Mouse (Mus musculus) kidney, embryonic 16.5 days (tissue): ENCODE measurements at regions not wholly inside any gene's neighbourhood (a gene's known extent, or its start where the extent isn't known, plus 50 kb on each side); places are given as distances from the start of the nearest gene placed in this dataset.

Experiments
- ATAC-seq: fragments of 200-750 bp; cut with Nextera tagmentation; 2 replicates; pipeline ENCODE4 v1.8.0; 2017; ENCODE audit warnings: moderate TSS enrichment; ENCODE audit not compliant: low FRiP score, low TSS enrichment
- H3K27ac ChIP-seq: fragments of 300-500 bp; sonication (generic); 2 replicates; pipeline ENCODE4 v1.5.1; 2014; ENCODE audit warnings: low read length
- H3K27me3 ChIP-seq: fragments of 300-500 bp; sonication (generic); 2 replicates; pipeline ENCODE4 v1.6.1; 2014; ENCODE audit warnings: low read length, control low read depth, mixed read lengths; ENCODE audit not compliant: insufficient read depth
- H3K36me3 ChIP-seq: fragments of 300-500 bp; sonication (generic); 2 replicates; pipeline ENCODE4 v1.6.1; 2014; ENCODE audit warnings: low read length, control low read depth, mixed read lengths; ENCODE audit not compliant: insufficient read depth
- H3K4me1 ChIP-seq: fragments of 300-500 bp; sonication (generic); 2 replicates; pipeline ENCODE4 v1.6.1; 2014; ENCODE audit warnings: low read length, control low read depth, mixed read lengths; ENCODE audit not compliant: insufficient read depth
- H3K4me2 ChIP-seq: fragments of 300-500 bp; sonication (generic); replicated peaks from 2 replicates; pipeline ENCODE4 v1.6.1; 2014; ENCODE audit warnings: low read depth, low read length
- H3K4me3 ChIP-seq: fragments of 300-500 bp; sonication (generic); 2 replicates; pipeline ENCODE4 v1.5.1; 2014; ENCODE audit warnings: mild to moderate bottlenecking, low read length
- H3K9ac ChIP-seq: fragments of 300-500 bp; sonication (generic); replicated peaks from 2 replicates; pipeline ENCODE4 v1.6.1; 2014; ENCODE audit warnings: low read length
- H3K9me3 ChIP-seq: fragments of 300-500 bp; sonication (generic); 2 replicates; pipeline ENCODE4 v1.6.1; 2016; ENCODE audit warnings: low read length, control low read depth
- WGBS: fragments of 180-500 bp; shearing (Covaris S2); extraction: QIAGEN DNeasy Blood & Tissue Kit; methylation state at CpG from one replicate; pipeline ENCODE4 v1.1.7; 2014; 5-methylcytosine and 5-hydroxymethylcytosine counted together

DNA sequence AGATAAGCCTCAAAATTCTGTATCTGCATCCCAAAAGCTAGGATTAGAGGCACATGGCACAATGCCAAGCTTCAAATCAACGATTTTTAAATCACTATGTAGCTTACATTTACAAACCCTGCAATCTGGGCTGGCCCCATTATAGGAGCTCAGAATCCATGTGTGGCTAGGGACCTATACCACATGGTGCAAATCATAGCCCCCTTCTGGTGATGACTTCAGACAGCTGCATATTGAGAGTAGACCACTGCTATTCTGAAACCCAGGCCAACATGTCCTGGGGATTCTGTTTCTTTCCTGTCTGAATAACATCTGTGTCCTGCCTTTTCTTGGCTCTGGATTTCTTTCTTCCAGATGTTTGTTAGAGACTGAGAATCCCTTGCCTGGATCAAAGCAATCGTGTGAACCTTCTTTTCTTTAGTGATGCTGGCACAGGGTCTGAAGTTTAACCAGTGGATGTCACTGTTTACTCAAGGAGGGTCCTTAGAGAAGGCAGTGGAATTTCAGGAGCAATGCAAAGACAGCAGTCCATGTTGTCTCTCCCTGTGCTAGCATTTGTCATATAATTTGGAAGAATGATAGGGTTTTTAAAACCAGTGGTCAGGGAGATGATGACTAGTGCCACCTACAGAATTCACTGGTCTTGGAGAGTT lies 171.7 kb upstream of the Ghitm start:
- no peaks in the 10 kb centered on the region for H3K36me3 ChIP-seq
- H3K4me3 ChIP-seq: no peak overlapping the region
- no peak overlapping the region for H3K4me2 ChIP-seq
- no peak overlapping the region for H3K9ac ChIP-seq
- no peak overlapping the region for H3K27ac ChIP-seq
- no peak for ATAC-seq
- H3K4me1 ChIP-seq: no peaks in the 10 kb centered on the region
- no peaks in the 10 kb centered on the region for H3K27me3 ChIP-seq
- 56% methylated on average over 2 of the region's 2 CpGs for WGBS
- no peaks in the 10 kb centered on the region for H3K9me3 ChIP-seq

DNA sequence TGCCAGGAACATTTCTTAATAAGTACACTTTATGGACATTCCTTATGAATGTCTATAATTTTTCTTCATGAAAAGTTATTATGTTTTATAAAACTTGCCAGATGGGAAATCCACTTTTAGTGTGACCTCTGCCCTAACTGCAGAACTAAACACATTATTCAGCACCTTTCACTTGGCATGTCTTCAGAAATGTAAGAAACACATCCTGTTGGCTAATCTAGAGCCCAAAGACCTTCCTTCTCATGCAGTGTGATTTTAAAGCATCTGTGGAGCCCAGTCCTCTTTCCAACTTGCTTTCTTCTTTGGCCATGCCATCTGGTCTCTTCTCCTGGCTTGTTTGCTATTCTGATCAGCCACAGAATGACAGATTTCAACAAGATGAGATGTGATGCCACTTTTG lies 163.6 kb upstream of the Ghitm start:
- no peaks in the 10 kb centered on the region for H3K36me3 ChIP-seq
- H3K4me2 ChIP-seq: no peak overlapping the region
- H3K27me3 ChIP-seq: no peaks in the 10 kb centered on the region
- no peak overlapping the region for H3K4me3 ChIP-seq
- ATAC-seq: no peak
- H3K9ac ChIP-seq: no peak overlapping the region
- H3K9me3 ChIP-seq: no peaks in the 10 kb centered on the region
- H3K4me1 ChIP-seq: no peaks in the 10 kb centered on the region
- H3K27ac ChIP-seq: no peak overlapping the region

DNA sequence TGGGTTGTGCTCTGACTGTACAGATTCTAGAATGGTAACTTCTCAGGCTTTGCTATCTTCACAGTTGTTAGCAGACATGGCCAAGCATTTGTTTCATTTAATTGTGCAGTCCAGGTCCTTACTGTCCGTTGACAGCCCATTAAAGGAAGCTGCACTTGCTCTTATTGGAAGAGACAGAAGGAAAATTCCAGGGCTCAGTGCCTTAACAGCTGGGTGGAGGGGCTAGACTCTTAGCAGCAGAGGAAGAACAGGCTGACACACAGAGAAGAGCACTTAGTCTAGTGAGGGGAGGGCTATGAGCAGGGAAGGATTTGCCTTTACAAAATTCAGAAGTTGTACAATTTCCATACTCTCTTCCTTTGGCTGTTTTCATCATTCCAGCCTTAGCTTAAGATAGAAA lies 161.5 kb upstream of the Ghitm start:
- 22% methylated on average over 1 of the region's 1 CpGs for WGBS
- Histone ChIP-seq H3K9ac (no peak overlapping the region), H3K9me3 (no peaks in the 10 kb centered on the region), H3K27me3 (no peaks in the 10 kb centered on the region), H3K4me2 (no peak overlapping the region), H3K36me3 (no peaks in the 10 kb centered on the region), H3K4me1 (no peaks in the 10 kb centered on the region), H3K27ac (no peak overlapping the region), H3K4me3 (no peak overlapping the region)
- no peak for ATAC-seq

GRCm38 (mm10) chr14:37292084-37292860 lies 157.2 kb upstream of the Ghitm start:
- H3K4me2 ChIP-seq: no peak overlapping the region
- no peaks in the 10 kb centered on the region for H3K4me1 ChIP-seq
- H3K9ac ChIP-seq: no peak overlapping the region
- ATAC-seq: no peak
- H3K27ac ChIP-seq: no peak overlapping the region
- H3K4me3 ChIP-seq: no peak overlapping the region
- no peaks in the 10 kb centered on the region for H3K9me3 ChIP-seq
- WGBS: 48% methylated on average over 4 of the region's 4 CpGs
- H3K36me3 ChIP-seq: no peaks in the 10 kb centered on the region
- no peaks in the 10 kb centered on the region for H3K27me3 ChIP-seq

GRCm38 (mm10) chr14:37284391-37284790 lies 149.3 kb upstream of the Ghitm start:
- H3K4me2 ChIP-seq: no peak overlapping the region
- no peaks in the 10 kb centered on the region for H3K9me3 ChIP-seq
- peak; percentile 46; the same call in 1 of the 2 replicates for ATAC-seq
- H3K4me1 ChIP-seq: no peaks in the 10 kb centered on the region
- H3K27me3 ChIP-seq: no peaks in the 10 kb centered on the region
- H3K27ac ChIP-seq: no peak overlapping the region
- no peak overlapping the region for H3K4me3 ChIP-seq
- H3K36me3 ChIP-seq: no peaks in the 10 kb centered on the region
- H3K9ac ChIP-seq: no peak overlapping the region
- WGBS: 23% methylated on average over 5 of the region's 5 CpGs

DNA sequence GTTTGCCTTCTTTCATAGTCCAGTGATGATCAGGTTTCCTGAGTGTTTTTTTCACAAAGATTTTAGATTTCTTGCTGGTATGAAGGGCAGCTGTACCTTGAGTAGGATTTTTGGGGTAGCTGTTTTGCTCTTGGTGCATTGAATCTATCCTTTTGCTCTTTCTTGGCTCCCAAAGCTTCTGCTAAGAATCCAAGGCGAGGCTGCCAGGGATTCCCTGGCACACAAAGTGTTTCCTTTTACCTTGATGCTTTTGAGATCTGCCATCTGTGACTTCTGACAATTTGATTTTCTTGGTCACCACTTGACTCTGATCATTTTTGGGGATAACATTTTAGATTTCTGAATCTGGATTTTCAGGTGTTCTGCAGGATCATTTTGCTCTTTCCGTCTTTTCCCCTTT lies 144.3 kb upstream of the Ghitm start:
- H3K27ac ChIP-seq: no peak overlapping the region

GRCm38 (mm10) chr14:37276728-37277695 lies 141.9 kb upstream of the Ghitm start:
- Histone ChIP-seq H3K36me3 (no peaks in the 10 kb centered on the region), H3K27me3 (no peaks in the 10 kb centered on the region), H3K9me3 (no peaks in the 10 kb centered on the region), H3K4me3 (no peak overlapping the region), H3K27ac (no peak overlapping the region), H3K4me2 (no peak overlapping the region), H3K9ac (no peak overlapping the region), H3K4me1 (no peaks in the 10 kb centered on the region)
- 62% methylated on average over 7 of the region's 7 CpGs for WGBS
- no peak for ATAC-seq

More for the DNA sequence above, 144.3 kb upstream of the Ghitm start:
- H3K4me3 ChIP-seq: no peak overlapping the region
- H3K36me3 ChIP-seq: no peaks in the 10 kb centered on the region
- ATAC-seq: no peak
- H3K4me2 ChIP-seq: no peak overlapping the region
- no peaks in the 10 kb centered on the region for H3K27me3 ChIP-seq
- H3K9me3 ChIP-seq: no peaks in the 10 kb centered on the region
- H3K9ac ChIP-seq: no peak overlapping the region
- no peaks in the 10 kb centered on the region for H3K4me1 ChIP-seq
- 76% methylated on average over 2 of the region's 2 CpGs for WGBS

DNA sequence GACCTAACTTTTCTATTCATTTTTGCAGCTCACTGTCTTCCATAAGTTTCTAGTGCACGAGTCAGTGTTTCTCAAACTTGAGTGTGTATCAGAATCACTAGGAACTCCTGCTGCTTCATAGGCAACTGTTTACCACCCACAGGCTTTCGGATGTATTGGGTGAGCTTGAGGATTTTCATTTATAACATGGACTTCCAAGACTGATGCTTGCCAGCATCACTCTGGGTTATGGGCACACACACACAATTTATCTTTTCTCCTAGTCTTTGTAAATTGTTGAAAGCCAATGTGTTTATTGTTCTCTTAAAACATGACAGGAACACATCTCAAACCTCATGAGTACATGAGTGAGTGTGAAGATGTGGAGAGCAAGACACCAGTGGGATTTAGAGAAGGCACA lies 137.0 kb upstream of the Ghitm start:
- no peak overlapping the region for H3K9ac ChIP-seq
- H3K27me3 ChIP-seq: no peaks in the 10 kb centered on the region
- 76% methylated on average over 2 of the region's 2 CpGs for WGBS
- no peak overlapping the region for H3K27ac ChIP-seq
- H3K9me3 ChIP-seq: no peaks in the 10 kb centered on the region
- no peak overlapping the region for H3K4me3 ChIP-seq
- no peaks in the 10 kb centered on the region for H3K36me3 ChIP-seq
- no peak overlapping the region for H3K4me2 ChIP-seq
- no peak for ATAC-seq
- no peaks in the 10 kb centered on the region for H3K4me1 ChIP-seq

DNA sequence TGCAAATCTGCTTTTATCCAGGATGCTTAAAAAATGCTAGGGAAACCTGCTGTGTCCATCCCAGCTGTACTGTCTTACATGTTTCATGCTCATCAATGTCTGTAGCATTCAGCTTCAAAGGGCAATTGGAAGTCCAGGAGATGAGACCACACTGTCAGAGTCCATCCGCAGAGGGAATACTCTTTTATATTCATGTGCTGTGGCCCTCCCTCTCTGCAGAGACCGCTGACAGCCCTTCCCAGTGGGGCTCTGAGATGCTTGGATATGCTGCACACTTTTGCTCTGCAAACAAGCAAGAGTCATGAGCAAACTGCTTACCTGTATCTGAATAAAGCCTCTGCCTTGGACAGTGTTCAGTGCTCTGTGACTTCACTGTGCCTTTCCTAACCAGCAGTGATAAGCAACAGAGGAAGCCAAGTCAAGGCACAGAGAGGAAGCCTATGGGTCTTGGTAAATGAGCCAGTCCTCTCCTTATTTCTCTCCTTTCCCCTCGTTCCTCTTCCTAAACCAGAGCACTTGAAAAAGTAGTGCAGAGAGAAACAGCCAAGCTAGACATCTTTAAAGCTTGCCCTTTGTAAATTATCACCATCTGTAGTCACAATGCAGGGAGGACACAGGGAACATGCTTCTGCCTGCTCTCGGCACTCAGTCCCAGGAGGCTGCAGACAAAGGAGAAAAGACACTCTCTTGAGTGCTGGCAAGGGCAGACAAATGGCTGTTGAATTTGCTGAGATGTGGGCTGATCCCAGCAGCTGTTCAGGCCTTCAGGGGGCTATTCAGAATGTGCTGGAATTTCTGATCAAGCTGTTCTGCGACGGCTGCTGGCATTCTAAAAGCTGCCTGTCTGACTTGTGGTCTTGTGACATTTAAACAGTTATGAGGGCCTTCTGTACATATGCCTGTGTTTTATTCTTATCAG lies 136.2 kb upstream of the Ghitm start:
- Histone ChIP-seq H3K36me3 (no peaks in the 10 kb centered on the region), H3K4me2 (no peak overlapping the region), H3K27ac (no peak overlapping the region), H3K4me3 (no peak overlapping the region), H3K4me1 (no peaks in the 10 kb centered on the region), H3K9ac (no peak overlapping the region), H3K27me3 (no peaks in the 10 kb centered on the region), H3K9me3 (no peaks in the 10 kb centered on the region)
- WGBS: 37% methylated on average over 6 of the region's 6 CpGs
- ATAC-seq: no peak
